Mouse (Mus musculus) kidney, postnatal 10 days (tissue): ENCODE data around the gene Rbm20.
"Not testable (repeated sequence)": the region's sequence is repeated elsewhere in the genome, so short reads cannot be mapped to it uniquely, and the experiment has no call there.

Experiments used
- DNase-seq: peaks from one replicate; pipeline ENCODE4 v3.0.0; 2021; ENCODE audit warnings: mixed read lengths

Rbm20 gene

DNA sequence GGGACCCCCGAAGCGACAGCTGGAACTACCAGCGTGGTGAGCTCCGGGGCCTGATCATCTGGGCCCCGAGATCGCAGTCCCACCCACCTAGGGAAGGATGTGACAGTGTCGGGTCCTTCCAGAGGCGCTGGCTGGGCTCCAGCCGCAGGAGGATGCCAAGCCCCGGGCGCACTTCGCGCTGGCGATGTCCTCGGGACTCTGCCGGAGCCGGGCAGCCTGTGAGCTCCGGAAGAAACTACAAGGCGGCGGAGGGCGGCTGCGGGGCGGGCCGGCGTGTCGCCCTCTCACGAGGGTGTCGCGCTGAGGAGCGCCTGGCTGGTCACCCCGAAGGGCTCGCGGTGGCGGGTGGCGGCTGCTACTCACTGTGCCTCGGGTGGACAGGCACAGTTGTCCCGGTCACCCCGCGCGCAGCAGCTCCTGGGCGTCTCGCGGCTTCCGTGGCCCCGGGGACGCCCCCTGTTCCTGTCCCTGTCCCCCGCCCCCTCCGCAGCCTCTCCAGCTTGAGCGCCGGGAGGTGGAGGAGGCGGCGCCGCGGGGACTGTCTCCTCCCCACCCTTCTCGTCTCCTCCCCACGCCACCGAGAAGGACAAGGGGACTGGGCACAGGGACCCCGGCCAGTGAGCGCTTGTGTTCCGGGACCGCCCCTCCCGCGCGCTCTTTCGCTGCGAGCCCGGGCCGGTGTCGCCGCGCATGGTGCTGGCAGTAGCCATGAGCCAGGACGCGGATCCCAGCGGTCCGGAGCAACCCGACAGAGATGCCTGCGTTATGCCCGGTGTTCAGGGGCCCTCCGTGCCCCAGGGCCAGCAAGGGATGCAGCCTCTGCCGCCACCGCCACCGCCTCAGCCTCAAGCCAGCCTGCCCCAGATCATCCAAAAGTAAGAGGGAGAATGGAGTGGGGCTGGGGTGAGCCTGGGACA is at the start of gene Rbm20:
Gene Rbm20 (plus strand): TSS at position 589 of the 917 bp plus-strand sequence.
- peak; percentile 76 for DNase-seq

GRCm38 (mm10) chr19:53638041-53638440 is 39.1 kb upstream of the Rbm20 start:
- no peak for DNase-seq

- DNase-seq, result no peak
Observed at GRCm38 (mm10) chr19:53638727-53639126, 38.4 kb upstream of the Rbm20 start.

DNA sequence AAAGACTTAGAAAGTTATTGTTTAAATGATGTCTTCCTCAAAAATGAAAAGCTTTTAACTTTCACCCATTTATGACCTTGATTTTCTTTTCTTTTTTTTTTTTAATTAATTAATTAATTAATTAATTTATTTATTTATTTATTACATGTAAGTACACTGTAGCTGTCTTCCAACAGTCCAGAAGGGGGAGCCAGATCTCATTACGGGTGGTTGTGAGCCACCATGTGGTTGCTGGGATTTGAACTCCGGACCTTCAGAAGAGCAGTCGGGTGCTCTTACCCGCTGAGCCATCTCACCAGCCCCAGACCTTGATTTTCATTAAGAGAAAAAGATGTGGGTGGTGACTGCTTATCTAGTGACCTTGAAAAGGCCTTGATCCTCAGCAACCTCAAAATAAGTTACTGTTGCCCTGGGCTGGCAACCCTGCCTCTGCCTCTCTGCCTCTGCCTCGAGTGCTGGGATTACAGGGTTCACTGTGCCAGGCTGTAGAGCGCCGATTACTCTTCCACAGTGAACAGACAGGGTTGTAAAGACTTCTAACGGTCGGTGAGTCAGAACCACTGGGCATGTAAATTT is 33.0 kb upstream of the Rbm20 start:
- peak; percentile 32 for DNase-seq

DNA sequence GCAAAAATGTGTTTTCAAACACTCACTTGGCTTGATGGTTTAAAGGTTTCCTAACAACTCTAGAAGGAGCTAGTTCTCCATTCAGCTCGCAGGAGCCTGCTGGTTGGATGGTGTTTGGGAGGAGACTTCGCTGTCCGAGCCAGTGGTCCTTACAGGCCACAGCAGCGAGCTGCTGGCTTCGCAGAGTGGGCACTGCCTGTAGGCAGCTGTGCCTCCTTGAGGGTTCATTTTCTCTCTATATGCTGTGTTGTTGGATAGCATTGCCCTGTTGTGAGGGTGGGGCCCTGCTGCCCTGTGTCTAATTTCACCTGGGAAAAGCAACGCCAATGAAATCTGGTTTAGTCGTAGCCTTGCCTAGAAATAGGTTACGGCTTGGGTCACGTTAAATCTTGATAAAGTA is 29.8 kb upstream of the Rbm20 start:
- no peak for DNase-seq

DNA sequence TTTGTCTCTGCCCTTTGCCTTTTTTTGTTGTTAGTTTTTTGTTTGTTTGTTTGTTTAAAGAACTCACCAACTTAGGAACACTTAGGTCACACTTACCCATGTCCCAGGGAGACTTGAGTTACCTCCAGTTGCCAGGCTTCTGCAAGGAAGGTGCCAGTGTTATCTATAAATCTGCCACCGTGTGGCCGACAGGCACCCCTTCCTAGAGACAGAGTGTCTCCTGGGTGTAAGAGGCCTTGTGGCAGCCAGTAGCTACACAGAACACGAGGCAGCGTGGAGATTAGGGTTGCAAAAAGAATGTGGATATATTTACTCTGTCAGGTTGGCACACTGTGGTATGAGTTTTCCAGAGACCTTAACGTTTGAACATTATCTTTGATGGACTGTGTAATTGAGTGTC is 29.1 kb upstream of the Rbm20 start:
- DNase-seq, result no peak

DNA sequence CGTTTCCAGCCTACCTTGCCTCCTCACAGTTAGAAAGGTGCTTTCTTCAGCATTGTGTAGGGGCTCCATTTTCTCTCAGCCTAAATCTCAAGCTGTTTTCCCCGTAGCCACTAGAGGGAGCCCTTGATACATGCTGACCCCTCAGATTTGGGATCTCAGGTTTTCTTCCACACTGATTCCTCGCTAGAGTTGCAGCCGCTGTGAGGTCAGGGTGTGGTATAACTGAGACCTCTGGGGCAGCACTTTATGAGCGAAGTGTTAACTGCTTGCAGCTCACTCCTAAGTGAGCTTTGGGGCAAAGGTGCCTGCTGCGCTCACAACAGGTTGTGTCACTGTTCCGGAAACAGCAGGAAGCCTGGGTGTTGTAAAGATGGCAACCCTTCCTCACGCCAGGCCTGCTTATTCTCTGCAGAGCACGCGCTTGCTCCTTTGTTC is 28.3 kb upstream of the Rbm20 start:
- peak; percentile 83 for DNase-seq

- DNase-seq, result peak; percentile 19
Observed at GRCm38 (mm10) chr19:53649361-53649760, 27.7 kb upstream of the Rbm20 start.

GRCm38 (mm10) chr19:53649802-53650201 is 27.3 kb upstream of the Rbm20 start:
- DNase-seq, result peak; percentile 49

GRCm38 (mm10) chr19:53650921-53651320 is 26.2 kb upstream of the Rbm20 start:
- DNase-seq, result no peak

- DNase-seq, result no peak
Observed at GRCm38 (mm10) chr19:53652267-53652666, 24.8 kb upstream of the Rbm20 start.

DNA sequence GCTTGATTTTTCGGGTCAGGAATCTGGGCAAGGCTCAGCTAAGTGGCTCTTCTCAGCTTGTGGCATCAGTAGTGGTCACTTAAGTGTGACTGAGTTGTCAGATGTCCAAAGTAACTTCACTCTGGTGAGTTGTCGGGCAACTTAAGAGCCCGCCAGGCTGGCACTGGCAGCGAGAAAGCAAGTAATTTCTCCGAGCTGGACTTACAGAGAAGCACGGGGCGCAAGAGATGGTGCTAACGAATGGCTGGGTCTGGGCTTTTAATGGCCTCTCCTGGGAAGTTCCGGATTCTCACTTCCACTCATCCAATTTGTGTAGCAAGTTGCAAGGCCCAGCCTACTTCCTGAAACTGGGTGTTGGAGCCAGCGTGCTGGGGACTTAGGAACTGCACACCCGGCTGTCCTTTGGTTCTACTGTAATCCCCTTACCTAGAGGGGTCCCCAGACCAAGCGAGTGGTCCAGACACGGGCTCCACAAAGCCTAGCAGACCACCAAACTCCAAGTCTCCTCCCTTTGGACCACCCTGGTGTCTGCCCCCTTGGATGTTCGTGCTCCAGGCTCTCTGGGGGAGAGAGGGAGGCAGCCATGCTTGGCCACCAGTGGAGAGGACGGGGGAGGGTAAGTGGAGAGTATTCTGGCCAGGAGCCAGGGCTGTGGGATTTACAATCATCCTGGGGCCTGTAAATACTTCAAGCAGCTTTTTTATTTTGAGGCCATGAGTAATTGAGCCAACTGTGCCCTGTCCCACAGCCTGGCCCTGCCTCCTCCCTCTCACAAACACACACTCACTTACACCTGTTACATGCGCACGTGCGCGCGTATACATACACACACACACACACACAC is 23.3 kb upstream of the Rbm20 start:
- DNase-seq, result peak; percentile 89

GRCm38 (mm10) chr19:53656443-53656842 is 20.7 kb upstream of the Rbm20 start:
- DNase-seq, result not testable (repeated sequence)

GRCm38 (mm10) chr19:53657437-53657836 is 19.7 kb upstream of the Rbm20 start:
- DNase-seq, result no peak

GRCm38 (mm10) chr19:53660722-53661420 is 16.2 kb upstream of the Rbm20 start:
- DNase-seq, result peak; percentile 10

DNA sequence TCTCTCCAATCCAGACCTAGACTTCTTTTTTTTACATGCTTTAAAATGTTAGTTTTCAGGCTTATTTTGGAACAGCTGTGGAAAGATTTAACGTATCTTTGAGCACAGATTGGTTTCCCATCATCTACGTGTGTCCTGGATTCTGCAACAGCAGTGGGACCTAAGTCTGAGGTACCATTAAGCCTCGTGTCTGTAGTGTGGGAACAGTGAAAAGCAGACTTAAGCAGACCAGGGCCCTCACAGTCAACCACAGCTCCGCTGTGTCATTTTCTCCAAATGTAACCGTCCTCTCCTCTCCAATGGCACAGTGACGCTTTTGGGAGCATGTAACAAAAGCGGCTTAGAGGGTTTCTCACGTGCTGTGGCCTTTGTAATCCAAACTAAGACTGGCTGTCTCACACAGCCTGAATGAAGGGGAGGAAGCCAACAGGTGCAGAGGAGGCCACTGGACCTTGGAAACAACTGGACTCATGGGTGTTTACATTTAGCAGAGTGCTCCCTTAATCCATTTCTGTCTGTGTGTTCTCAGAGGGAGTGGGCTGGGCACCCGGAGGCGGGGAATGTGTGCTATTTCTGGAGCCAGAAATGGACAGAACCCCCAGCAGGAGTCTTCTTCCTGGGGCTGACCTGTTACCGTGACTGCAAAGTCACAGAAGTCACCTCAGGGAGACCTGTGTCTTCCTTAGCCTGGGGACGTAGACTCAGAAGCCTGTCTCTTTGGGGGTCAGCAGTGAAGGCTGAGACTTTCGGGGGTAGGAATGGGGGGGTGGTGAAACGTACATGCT is 15.0 kb upstream of the Rbm20 start:
- DNase-seq, result no peak

- DNase-seq, result no peak
Observed at GRCm38 (mm10) chr19:53664831-53665230, 12.3 kb upstream of the Rbm20 start.

DNA sequence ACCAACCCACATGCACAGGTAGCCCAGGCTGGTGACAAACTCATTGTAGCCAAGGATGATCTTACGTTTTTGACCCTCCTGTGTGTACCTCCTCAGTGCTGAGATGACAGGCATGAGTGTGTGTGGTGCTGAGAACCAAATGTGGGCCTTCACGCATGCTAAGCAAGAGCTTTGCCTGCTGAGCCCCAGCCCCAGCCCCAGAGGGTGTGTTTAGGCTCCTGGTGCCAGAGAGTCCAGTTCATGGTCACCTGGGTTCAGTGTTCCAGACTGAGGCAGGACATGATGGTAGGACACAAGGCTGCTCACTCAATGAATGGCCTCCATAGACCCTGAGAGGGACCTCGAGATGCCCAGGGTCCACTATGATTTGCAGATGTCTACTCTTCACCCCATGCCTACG is 11.7 kb upstream of the Rbm20 start:
- no peak for DNase-seq

DNA sequence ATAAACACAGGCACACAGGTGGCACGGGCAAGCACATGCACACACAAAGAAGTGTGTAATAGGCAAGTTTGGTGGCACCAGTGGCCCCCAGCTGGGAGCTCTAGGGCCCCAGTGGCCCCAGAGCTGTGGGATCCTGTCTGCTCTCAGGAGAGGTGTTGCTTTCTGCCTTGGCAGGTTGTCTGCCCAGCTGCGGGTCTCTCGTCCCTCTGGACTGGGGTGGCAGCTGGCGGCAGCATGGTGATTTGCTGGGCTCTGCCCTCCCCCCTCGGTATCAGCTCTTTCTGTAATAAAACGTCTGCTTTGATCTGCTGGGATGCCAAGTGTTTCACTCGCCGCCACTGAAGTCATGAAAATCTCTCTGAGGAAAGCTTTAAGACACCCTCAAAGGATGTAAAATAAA is 10.4 kb upstream of the Rbm20 start:
- no peak for DNase-seq

DNA sequence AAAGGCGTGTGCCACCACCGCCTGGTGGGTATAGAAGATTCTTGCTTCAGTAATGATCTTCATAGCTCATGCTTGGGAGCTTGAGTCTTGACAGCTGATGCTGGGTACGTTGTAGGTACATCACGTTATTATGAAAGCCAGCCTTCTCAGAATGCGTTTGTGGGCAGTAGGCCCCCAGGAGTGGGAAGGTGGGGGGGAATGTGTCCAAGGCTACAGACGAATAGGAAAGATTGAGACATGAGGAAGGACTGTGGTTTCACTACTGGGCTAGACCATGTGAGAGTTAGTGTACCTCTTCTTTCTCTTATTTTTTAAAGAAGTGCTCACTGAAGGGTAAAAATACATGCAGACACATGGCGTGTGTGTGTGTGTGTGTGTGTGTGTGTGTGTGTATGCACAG is 8.3 kb upstream of the Rbm20 start:
- DNase-seq, result no peak

DNA sequence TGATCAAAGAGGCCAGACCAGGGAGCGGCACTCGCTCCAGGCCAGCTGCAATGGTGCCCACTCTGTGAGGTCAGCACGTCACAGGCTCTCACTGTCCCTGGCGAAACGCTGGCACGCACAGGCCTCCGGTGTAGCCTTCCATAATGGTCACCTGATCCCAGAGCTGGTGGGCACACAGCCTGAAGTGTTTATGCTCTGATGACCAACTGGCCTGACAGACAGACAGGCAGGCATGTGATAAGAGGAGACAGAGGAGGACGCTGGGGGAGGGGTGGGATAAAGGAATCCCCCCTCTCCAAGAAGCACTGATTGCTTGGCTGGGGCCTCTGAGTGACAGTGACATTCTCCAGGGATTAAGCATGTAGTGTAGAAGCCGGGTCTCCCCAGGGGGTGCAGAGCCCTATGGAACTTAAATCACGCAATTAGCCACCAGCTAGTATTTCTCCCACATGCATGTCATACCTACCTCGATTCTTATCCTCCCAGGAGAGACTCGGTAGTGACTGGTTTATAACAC is 6.4 kb upstream of the Rbm20 start:
- DNase-seq, result no peak

DNA sequence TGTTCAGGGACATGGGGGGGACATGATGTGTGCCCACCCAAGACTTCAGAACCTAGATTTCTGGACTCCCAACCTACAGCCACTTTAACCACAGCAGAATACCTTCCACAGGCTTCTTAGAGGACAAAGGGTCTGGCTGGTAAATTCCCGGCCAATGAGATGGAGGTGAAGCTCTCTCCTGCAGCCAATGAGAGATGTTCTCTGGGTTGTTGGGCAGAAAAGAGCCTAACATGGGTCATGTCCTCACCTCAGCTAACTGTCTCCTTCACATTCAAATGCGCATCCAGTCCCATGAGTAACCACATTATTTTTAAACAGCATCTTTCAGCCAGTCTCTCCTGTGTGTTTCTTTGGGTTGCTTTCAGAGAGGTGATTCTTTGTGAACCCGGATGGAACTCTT is 5.7 kb upstream of the Rbm20 start:
- DNase-seq, result no peak
